Mouse (Mus musculus): ENCODE results near the gene Sema7a. TPM values are rescaled to one million over a fixed set of nuclear protein-coding genes. Genes with fewer than 3 reads are reported as not detected.

Gene Sema7a
- polyA plus RNA-seq, 1 experiment from 2014 or later, result 0.44 TPM

Other genes with a start within 250 kb of the Sema7a start
- gene Edc3, start 231.6 kb upstream of the Sema7a start, polyA plus RNA-seq (2015; fragmentation: Nextera tagmentation; extraction: Ambion mirVana), result 32.9 and 33.9 TPM in 2 replicates
- 64.7 and 80.3 TPM in 2 replicates for gene Clk3, start 174.3 kb upstream of the Sema7a start, polyA plus RNA-seq (2015; fragmentation: Nextera tagmentation; extraction: Ambion mirVana)
- 3.6 and 3.8 TPM in 2 replicates for gene Arid3b, start 103.3 kb upstream of the Sema7a start, polyA plus RNA-seq (2015; fragmentation: Nextera tagmentation; extraction: Ambion mirVana)
- 107 TPM in 2 replicates for gene Ubl7, start 29.1 kb upstream of the Sema7a start, polyA plus RNA-seq (2015; fragmentation: Nextera tagmentation; extraction: Ambion mirVana)
- gene Cyp11a1, start 66.3 kb downstream of the Sema7a start, polyA plus RNA-seq (2015; fragmentation: Nextera tagmentation; extraction: Ambion mirVana), result 10.9 and 12.0 TPM in 2 replicates
- 8.4 and 8.8 TPM in 2 replicates for gene Stra6, start 123.7 kb downstream of the Sema7a start, polyA plus RNA-seq (2015; fragmentation: Nextera tagmentation; extraction: Ambion mirVana)
- gene Ccdc33, start 178.7 kb downstream of the Sema7a start, polyA plus RNA-seq (2015; fragmentation: Nextera tagmentation; extraction: Ambion mirVana), result not detected in 2 replicates